Mouse (Mus musculus): ENCODE measurements at regions not wholly inside any gene's neighbourhood (a gene's known extent, or its start where the extent isn't known, plus 50 kb on each side); places are given as distances from the start of the nearest gene placed in this dataset.
"Not testable (repeated sequence)": the region's sequence is repeated elsewhere in the genome, so short reads cannot be mapped to it uniquely, and the experiment has no call there.

- DNase-seq = no peak
Measured at GRCm38 (mm10) chr14:86178517-86178916, 962.5 kb downstream of the Diaph3 start.

DNA sequence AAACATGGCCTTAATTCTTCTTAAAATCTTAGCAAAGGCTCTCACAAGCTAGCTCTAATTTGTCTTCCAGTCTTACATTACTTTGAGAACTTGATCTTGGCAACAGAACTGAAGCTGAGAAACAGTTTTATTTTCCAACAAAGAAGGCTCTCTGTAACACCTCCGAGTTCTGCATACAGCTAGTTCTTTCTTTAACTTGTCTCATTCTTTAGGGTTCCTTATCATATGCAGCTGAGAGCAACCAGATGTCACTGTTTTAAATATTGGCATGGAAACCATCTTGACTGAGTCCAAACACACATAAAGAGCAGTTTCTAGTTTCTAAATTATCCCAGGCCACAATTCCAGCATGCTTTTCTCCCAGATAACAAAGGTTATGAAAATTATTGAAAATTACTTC is 969.9 kb downstream of the Diaph3 start:
- no peak for DNase-seq

GRCm38 (mm10) chr14:86159151-86159550 is 981.9 kb downstream of the Diaph3 start:
- no peak for DNase-seq

DNA sequence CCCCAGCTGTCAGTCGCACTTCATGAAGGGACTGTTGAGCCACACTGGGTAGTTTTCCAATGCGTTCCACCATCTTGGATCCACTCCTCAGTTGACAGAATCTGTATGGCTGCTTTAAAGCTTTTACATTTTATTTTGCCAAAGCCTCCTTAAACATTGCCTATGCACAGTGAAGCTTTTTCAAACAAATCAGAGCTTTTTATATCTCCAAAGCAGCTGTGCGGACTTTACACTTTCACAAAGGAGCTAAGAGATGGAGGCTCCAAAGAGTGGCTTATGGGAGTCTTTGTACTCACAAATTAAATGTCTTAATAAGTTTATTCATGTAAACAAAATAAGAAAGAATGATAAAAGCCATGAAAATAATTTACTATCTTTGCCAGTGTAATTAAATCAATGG is 986.3 kb downstream of the Diaph3 start:
- DNase-seq = no peak

GRCm38 (mm10) chr14:86151276-86151675 is 989.8 kb downstream of the Diaph3 start:
- DNase-seq = no peak

GRCm38 (mm10) chr14:86150329-86150866 is 990.6 kb downstream of the Diaph3 start:
- no peak for DNase-seq

DNA sequence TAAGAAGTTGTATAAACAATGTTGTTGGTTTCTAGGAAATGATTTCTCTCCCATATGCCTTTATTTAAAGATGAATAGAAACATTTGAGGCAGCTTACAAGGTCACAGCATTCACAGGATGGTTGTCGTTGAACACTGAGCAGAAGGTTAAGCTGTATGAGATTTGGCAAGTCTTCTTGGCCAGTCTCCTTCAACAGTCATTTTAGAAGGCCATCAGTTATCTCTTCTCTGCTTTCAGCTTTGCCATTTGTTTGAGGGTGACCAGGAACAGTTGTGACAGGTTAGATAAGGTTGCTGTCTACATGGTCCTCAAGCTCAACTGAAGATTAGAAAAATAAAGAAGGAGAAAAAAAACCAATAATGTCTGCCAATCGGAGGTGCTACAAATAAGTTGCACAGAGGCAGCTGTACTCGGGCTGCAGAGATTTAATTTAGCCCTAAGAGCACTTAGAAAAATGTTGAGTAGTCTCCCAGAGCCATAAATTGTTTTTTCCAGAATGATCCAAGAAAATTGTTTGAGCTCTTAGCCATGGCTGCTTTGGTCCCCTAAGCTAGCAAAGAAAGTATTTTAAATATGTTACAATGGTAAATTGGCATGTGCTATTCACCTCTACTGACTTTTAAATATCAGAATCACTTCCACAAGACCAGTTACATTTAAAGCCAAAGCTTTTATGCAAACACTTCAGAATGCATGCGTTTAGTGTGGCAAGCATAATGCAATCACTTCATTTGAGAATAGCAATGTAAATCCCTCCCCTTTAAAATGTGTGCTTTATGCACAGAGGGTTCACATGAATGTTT is 1025.6 kb downstream of the Diaph3 start:
- no peak for DNase-seq

- no peak for DNase-seq
Measured at GRCm38 (mm10) chr14:86101497-86101896, 1039.5 kb downstream of the Diaph3 start.

DNA sequence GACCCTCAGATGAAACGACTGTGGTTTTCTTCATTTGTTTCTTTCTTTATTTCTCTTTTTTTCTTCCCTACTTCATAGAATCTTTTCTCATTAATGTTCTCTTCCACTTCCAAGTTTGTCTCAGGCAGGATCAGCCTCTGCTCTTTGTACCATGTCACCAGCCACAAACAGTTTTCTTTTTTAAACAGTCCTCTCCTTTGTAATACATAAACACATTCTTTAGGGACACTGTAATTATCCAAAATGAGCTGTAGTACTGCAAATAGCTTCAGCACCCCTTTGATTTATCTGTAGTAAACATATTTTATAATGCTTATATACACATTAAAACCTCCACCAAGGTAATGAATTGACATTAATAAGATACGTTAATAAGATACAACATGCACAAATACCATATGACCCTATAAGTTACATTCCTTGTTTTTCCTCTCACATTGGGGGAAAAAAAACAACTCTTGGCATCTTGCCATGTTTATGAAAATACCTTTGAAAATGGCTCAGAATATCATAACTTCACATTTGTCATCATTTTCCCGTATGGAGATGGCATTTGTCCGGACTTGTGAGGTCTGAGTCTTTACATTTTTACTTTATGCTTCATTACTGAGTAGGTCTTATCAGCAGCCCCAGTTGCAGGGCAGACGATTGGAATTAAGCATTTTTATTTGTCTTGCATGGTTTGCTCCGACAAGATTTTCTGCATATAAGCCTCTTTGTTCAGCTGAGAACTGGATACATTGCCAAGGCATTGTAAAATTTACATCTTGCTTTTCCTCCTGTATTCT is 1070.5 kb downstream of the Diaph3 start:
- DNase-seq = no peak

GRCm38 (mm10) chr14:86069329-86069728 is 1071.7 kb downstream of the Diaph3 start:
- DNase-seq = no peak

GRCm38 (mm10) chr14:86067743-86068142 is 1073.3 kb downstream of the Diaph3 start:
- no peak for DNase-seq

DNA sequence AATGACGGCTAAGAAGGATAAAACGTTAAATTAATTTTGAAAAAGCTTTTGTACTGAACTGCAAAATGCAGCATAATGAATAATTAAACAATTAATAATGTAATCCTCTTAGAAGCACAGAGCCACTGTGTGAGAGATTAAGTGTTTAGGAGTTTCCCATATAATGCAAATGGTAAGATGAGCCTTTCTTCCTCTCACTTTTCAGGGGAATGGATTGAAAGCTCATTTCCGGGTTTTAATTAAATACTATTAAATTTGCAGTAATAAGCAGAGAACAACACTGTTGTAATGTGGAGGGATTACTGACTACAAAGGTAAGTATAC is 1077.5 kb downstream of the Diaph3 start:
- DNase-seq = no peak

DNA sequence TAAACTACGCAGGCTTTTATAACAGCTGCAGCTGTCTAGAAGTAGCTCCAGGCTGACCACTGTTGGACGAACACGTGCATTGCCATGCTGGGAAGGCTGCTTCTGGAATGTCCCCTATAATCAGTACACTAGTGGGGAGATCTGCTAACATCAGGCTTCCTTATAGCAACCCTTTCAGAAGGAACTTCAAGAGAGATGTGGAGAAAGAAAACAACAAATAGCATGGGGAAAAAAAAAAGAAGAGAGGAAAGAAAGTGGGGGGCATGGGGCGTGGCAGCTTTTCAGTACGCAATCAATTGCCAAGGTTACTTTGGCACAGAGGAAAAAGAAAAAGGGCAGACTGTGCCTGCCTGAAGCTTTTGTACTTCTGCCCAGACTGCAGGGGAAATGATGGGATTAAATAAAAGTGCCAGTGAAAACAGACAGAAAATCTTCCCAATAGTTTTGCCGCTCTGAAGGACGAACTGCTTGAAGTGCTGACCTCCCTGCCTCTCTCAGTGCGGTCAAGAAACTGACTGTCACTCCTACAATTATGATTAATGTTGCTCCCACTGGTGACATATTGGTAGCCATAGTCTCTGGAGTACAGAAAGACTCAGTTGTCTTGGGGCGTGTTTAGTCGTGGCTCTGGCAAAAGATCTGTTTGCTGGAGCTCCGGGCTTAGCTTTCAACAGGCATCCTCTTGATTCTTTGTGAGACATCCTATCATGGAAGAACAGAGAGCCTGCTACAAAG is 1078.0 kb downstream of the Diaph3 start:
- DNase-seq = peak; percentile 9

DNA sequence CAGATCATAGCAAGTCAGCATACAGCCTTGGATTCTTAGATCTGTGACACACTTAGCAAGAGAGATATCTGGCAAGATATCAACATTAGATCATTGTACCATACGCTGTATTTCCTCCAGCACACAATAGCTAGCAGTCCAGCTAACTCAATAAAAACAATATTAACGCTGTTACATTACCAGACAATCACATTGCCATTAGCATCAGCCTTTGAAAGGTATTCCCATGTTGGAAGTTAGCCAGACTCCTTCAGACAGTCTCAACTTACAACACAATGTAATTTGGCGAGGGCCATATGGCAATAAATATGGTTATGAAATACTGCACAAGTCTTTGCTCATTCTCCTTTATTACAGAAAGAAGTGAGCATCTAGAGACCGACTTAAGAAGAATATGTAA is 1084.0 kb downstream of the Diaph3 start:
- no peak for DNase-seq

DNA sequence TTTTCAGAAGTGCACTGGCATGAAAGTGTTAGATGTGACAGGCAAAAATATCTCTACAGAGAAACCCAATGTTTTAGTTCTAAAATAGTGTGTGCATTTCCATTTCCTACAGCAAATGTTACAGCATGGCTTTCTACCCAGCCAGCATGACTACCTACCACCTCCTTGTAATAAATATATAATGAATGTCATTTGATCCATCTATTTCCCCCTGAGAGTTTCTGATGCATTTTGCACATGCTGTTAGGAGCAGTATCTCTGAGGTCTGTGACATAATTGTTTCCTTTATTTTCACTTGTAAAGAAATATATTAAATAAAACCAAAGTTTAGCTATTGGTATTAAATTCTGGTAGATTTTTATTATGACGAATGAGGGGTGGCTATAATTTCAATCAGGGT is 1086.4 kb downstream of the Diaph3 start:
- no peak for DNase-seq

GRCm38 (mm10) chr14:86029401-86029800 is 1111.6 kb downstream of the Diaph3 start:
- DNase-seq = no peak

DNA sequence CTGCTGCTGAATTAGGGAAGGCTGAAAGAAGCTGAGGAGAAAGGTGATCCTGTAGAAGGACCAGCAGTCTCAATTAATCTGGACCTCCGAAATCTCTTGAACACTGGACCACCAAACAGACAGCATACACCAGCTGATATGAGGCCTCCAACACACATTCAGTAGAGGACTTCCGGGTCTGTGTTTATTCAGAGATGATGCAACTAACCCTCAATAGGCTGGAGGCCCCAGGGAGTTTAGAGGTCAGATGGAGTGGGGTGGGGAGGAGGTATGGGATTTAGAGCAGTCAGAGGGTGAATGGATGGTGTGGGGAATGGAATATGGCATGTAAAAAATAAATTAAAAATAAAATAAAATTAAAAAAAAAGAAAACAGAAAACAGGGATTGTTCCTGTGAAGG is 1123.4 kb downstream of the Diaph3 start:
- DNase-seq = not testable (repeated sequence)
